Mouse (Mus musculus) granulocyte monocyte progenitor cell, adult 5-6 weeks (primary cell): Measurements from ENCODE around the gene Aire. TPM values are rescaled to one million over a fixed set of nuclear protein-coding genes. Genes with fewer than 3 reads are reported as not detected.
"Not testable (repeated sequence)": the region's sequence is repeated elsewhere in the genome, so short reads cannot be mapped to it uniquely, and the experiment has no call there.

Experiments
- ATAC-seq: replicated peaks from 2 replicates; pipeline ENCODE4 v1.8.0; 2016; ENCODE audit warnings: mild to moderate bottlenecking, moderate TSS enrichment, inconsistent platforms; ENCODE audit not compliant: poor library complexity, severe bottlenecking
- total RNA-seq, 2 experiments: library from RNA; stranded (forward) in 1 of 2; stranded (reverse) in 1 of 2; fragments of 200-712, 200-1000 nt in 1 of 2; fragments of >200 nt in 1 of 2; fragmentation: Nextera tagmentation in 1 of 2; gene quantifications; 2 replicates each; pipeline ENCODE4 v1.2.3; 2014 to 2017

The Aire gene
- total RNA-seq, 2 experiments from 2014 or later: 1.0 TPM; not detected in 1

DNA sequence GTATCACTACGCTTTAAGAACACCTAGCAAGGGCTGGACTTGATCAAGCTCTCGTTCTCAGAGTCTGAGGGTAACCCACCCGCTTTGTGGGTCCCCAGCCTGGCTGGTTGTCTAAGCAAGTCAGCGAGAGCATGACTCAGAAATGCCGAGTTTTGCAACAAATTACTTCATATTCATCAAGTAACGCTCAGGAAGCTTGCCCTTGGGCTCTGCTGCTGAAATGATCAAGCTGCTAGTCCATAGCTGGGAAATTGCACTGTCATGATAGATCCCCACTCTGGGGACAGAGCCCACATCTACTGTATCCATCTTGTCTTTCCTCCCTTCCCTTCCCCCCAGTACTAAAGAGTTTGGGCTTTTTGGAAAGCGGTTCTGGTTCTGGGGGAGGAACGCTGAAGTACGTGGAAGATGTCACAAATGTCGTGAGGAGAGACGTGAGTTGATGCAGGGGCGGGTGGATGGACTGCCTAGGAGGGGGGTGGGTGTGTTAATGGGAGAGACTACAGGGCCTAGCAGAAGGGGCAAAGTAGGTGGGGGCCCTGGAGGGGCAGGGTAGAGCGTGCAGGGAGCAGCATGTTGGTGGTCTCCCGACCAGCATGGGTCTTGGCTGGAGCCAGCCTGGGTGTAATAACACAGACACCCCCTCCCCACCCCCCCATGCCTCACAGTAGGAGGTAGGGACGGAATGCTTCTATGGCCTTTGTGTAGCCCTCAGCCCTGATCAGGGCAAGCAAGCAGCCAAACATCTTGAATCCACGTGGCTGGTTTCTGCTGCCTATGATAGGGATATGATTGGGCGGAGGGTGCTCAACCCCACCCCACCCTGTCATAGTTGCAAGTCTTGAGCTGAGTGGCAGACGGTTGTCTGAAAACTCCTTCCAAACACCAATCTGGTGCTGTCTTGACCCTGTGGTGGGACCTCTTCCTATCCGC lies 11.5 kb upstream of the Aire start:
- ATAC-seq: peak; percentile 96

DNA sequence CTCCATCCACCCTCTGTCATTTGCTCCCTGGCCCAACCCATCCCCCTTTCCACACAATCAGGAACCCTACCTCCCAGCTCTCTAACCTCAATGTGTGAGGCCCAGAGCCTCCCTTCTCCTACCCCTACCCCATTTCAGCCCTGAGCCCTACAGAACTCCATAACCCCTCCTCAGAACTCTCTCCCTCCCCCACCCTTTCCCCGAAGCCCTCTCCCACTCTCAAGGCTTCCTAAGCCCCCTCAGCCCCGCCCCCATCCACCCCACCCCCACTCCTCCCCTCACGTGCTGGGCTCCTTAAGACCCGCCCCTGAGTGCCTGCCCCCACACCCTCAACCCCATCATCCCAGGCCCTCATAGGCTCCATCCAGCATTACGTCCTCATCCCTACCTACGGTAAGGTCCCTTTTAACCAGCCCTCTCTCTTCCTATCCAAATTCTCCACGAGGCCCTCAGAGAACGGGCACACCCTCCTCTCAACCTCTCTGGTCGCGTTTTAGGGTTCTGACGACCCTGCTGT lies 6.2 kb upstream of the Aire start:
- no peak for ATAC-seq

DNA sequence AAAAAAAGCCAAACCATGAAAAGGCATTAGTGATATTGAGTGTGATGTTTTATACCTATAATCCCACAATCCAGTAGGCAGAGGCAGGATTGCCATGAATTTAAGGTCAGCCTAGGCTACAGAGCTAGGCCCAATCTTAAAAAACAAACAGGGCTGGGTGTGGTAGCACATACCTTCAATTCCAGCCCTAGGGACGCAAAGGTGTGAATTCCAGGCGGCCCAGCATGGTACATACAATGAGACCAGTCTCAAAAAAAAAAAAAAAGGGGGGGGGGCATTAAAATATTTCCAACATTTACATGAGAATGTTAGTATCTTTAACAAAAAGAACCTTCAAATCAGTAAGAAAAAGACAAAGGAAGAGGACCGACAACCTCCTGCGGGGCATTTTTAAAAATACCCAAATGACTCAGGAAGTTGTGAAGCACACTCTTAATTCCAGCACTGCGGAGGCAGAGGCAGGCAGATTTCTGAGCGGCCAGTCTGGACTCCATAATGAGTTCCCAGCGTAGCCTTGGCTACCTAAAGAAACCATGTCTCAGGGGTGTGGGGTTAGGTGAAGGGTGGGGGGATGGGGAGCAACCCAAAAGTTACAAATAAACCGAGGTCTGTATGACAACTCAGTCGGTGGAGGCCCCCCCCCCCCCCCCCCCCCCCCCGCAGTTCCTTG lies 4.8 kb upstream of the Aire start:
- ATAC-seq: no peak

DNA sequence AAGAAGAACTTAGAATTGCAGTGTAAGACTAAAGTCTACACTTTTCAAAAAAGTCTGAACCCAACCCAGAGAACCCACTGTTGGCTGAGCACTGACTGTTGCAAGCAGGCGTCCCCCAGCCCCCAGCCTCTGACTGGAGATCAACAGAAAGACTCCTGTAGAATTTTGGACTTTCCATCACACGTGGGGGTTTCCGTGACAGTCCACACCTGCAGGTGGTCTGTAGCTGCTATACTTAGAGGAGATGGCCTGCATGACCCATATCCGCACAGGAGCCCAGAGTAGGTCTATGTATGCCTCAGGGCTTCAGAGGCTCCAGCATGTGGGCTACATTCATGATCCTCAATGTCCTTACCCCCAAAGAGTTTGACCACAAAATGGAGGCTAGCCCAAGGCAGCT lies 3.0 kb upstream of the Aire start:
- no peak for ATAC-seq

DNA sequence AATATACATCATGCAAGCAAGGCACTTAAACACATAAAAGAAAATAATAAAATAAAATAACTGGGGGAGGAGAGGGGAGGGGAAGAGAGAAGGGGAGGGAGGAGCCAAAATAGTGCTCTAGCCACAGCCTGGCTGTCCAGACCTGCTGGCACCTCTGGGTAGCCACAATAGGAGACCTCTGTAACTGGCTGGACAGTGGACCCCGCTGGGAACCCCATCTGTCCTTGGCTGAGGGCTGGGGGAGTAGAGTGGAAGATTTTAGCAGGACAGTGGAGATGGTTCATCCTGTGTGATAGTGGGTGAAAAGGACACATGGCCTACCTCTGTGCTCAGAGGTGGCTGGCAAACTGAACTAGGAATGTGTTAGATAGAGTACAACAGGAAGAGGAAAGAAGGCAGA lies 1.1 kb upstream of the Aire start:
- ATAC-seq: no peak

DNA sequence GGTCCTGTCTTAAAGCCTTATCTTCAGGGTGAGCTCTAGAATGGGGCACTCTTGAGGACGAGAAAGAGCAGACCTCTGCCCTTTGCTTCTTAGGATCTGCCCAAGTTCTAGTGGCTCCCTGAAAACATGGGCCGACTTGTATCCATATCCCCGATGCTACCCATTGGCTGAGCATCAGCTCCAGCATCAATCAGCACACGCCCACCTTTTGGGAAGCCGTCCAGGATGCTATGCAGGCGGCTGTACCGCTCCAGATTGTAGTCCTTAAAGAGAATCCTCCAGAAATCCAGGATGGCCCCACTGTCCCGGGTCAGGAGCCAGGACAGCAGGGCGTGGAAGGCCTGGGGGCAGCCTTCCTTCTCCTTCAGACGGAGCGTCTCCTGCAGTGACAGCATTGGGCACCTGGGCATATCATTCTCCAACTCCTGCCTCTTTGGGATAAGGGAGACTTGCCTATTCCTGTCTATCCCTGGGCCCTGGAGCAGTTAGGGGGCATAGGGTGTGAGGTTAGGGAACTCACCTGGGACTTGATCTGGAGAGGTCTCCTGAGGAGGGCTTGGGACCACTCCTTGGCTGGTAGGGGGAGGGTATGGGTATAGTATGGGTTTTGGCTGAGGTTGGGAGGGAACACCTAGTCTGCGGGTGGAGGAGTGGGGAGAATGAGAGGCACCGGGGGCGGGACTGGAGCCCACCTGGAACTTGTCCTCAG lies 559 bp downstream of the Aire start:
- ATAC-seq: 0 out of 2 replicates have a peak, but pooled peaks have one; percentile 8

DNA sequence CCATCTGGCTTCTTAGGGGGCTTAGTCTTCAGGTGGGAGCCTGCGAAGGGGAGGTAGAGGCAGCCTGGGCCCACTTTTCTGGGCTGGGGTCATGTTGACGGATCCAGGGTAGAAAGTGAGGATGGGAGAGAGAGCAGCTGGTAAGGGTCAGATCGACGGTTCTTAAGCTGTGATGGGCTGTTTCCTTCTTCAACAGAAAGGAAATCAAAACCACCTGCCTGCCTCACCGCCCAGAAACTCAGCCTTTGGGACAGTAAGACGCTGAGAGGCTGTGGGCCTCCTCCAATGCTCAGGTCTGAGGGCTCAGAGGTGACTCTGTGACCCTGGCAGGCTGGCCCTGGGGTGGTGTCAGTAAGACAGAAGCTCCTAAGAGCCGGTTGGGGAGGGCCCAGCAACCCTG lies 1.3 kb downstream of the Aire start:
- ATAC-seq: no peak

DNA sequence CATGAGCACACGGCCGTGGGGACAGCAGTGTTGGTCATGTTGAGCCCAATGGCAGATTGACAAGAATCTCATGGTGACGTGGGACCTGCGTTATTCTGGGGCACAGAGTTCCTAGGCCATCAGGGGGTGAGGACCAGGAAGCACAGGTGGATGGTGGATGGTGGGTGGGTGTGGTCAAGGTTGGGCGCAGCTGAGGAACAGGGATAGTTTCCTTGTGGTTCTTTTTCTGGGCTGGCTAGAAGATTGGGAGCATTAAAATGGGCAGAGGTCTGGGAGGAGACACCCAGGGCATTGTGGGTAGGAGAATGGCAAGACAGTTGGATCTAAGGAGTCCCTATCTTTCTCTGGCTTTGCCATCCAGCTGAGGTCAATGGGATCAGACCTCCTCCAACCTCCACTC lies 1.8 kb downstream of the Aire start, which contains the start of gene Dnmt3l:
Gene Dnmt3l (plus strand): TSS at position 301 of the 400 bp plus-strand sequence.
- ATAC-seq: no peak

DNA sequence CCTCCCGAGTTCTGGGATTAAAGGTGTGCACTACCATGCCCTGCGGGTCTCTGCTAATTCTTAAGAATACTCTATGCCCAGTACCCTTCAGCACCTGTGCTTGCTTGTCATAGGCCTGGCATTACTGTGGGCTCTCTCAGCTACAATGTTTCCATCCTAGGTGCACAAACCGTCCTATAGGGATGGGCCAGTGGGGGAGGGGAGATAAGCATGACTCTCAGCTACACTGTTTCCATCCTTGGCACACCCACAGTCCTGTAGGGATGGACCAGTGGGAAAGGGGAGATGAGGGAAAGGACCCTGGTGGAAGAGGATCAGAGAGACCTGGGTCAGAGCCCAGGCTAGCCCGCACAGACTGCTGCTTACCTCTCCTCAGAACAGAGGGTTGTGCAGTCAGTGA lies 6.3 kb downstream of the Aire start:
- ATAC-seq: no peak

DNA sequence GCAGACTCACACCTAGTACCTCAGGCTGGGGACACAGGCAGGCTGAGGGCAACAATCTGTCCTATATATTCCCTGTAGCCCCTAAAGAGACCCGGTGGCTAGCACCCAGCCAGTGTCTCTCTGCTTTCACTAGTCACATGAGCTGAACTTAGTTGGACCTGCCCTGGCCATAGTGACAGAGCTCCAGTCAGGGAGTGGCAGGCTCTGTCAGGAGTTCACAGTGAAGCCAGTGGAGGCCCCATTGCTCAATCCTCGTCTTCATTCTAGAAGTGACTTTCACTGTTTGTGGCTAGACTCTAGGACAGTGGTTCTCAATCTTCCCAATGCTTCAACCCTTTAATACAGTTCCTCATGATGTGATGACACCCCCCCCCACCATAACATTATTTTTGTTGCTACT lies 11.4 kb downstream of the Aire start:
- ATAC-seq: peak; percentile 83

DNA sequence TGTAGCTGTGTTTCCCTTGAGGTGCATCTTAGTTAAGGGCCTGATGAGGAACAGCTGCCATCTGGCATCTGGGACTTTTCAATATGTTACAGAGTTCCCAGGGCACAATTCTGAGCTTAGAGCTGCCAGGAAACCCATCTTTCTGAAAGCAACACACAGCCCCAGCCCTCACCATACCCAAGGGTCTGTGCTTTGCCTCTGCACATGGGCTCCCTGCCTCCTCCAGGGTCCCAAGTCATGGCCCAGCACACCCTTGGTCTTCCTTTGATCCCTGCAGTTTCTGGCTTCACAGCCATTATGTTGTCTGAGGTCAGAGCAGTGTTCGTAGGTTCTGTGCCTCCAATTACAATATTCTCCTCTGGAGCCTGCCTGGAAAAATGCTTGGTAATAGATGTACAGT lies 14.3 kb downstream of the Aire start:
- no peak for ATAC-seq

DNA sequence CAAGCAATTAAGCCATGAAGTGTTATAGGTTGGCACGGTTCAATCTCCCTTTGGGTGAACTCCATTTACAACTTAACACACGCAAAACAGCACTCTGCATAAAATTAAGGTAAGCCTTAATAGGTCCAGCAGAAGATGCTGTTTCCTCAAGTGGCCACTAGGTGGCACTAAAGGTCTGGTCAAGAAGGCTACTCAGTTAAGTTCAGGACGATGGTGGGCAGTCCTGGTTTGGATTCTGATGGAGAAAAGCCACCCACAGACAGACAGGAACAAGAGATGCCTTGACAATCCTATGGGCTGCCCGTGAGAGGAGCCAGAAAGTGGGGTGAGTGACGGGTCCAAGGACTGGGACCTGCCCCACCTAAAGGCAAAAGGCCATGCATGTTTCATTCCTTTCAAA lies 15.3 kb downstream of the Aire start:
- ATAC-seq: peak; percentile 88

DNA sequence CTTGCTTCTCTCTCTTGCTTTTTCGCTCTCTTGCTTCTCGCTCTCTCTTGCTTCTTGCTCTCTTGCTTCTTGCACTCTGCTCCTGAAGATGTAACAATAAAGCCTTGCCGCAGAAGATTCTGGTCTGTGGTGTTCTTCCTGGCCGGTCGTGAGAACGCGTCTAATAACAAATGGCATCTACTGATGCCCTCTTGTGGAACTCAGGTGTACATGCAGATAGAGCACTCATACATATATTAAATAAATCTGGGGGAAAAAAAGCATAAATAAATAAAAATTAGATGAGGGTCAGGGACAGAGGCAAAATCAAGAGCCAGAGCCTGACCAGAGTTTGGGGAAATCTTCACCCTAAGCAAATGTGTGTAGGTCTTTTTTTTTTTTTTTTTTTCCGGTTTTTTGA lies 18.0 kb downstream of the Aire start:
- ATAC-seq: 0 out of 2 replicates have a peak, but pooled peaks have one; percentile 44

DNA sequence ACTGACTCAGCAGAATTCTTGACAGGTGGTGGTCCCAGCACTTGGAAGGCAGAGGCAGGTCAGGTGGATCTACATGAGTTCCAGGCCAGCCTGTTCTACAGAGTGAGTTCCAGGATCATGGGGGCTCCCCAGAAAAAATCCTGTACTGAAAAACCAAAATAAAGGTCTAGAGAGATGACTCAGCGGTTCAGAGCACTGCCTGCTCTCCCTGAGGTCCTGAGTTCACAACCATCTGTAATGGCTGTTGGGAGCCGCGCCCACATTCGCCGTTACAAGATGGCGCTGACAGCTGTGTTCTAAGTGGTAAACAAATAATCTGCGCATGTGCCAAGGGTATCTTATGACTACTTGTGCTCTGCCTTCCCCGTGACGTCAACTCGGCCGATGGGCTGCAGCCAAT lies 23.4 kb downstream of the Aire start:
- not testable (repeated sequence) for ATAC-seq

DNA sequence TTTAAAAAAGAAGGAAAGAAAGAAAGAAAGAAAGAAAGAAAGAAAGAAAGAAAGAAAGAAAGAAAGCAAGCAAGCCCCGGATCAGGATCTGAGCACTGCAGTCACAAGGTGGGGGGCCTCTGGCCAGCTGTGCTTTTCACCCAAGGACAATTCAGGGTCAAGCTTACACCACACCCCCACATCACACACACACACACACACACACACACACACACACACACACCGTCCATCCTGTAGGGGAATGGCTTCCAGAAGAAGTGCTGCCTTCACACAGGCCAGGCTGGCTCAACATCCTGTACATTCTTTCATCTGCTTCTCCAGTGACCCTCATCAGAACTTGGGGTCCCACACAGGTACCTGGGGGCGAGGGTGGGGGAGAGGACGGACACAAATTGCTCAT lies 24.1 kb downstream of the Aire start:
- ATAC-seq: no peak

DNA sequence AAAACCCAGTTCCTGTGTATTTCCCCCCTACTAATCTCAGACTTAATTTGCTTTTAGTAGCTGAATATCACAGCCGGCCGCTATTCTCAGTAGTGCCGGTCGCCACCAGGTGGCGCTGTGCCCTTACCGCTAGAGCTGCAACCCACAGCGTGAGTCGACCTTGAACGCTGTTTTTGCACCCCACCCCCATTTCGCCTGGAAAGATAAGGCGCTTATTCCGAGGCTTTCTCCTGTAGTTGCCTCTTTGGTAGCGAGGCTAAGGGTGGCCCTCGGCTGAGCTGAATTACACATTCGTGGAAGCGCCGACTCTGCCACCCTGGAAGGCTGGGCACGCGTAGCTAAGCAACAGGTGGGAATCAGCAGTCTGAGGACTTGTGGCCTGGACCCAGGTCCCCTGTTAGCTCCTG lies 24.6 kb downstream of the Aire start:
- ATAC-seq: peak; percentile 69

DNA sequence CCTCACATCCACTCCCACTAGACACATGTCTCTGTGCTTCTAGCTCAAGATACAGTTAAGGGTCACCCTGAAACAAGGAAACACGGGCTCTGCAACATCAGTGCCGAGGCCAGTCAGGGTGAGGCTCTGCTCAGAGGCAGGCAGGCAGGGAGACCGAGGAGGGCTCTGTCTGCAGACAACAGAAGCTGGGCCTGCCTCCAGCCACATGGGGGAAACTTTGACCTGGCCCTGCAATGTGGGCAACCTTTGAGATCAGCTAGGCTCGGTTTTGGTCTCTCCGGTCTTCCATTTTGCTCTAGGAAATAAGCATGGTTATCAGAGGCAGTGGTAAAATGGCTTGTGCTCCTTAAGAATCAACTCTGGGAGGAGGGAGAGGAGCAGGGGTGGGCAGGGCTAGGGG lies 27.0 kb downstream of the Aire start:
- ATAC-seq: peak; percentile 36; the same call in 1 of the 2 replicates

DNA sequence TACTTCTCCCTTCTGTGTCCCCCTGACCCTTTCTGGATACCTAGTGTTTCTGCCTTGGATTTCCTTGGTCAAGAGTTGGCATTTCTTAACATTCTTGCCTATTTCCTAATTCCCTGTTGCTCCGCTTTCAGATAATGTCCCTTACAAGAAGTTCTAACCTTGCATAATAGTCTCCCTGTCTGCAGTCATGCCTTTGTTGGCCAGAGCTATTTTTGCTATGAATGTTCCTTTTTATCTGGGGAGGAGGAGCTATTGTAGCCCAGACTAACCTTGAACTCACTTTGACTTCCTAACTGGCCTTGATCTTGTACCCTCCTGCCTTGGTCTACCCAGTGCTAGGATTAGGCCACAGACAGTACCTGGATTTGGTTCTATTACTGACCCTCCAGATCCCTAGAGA lies 27.9 kb downstream of the Aire start:
- peak; percentile 74 for ATAC-seq

DNA sequence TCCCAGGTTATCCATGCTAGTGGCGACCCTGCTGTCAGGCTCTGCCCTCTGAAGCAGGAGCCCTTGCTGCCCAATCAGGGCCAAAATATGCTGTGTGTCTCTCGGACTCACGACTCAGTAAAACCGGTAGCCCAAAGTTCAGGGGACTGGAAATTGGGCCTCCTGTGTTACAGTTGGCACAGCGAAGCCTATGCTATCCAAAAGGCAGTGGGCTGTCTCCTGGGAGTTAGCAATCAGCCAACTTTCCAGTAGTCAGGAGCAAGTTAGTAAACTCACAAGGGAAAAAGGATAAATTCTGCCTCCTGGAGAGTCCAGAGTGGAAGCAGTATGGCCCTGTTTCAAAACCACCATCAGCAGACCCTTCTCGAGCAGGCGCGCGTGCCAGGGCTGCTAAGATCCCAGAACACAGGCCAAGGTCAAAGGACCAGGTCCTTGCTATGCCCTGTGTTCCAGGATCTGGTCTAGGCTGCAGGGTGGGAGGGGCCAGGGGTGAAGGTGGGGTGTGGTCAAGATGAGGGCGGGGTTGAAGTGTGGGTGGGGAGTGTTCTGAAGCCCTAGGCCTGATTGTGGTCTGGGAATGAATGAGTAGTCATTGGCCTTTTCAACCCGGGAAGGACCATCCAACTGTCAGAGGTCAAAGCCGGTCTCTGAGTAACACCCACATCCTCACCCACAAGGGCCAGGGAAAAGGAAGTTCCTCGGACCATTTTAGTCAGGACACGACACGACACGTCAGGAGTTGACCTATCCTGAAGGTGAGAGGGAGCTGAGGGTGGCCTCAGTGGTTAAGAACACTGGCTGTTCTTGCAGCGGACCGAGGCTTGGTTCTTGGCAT lies 30.5 kb downstream of the Aire start:
- ATAC-seq: no peak

DNA sequence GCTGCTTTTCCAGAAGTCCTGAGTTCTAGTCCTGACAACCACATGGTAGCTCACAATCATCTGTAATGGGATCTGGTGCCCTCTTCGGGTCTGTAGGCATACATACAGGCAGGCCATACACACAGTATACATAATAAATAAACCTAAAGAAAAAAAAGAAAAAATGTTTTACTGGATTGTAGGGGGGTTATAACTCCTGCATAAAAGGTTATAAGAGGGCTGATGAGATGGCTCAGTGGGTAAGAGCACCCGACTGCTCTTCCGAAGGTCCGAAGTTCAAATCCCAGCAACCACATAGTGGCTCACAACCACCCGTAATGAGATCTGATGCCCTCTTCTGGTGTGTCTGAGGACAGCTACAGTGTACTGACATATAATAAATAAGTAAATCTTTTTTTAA lies 32.3 kb downstream of the Aire start:
- not testable (repeated sequence) for ATAC-seq
